Mouse (Mus musculus) kidney, postnatal 25 days (tissue): ENCODE measurements around the gene Spata2l.
"Not testable (repeated sequence)": the region's sequence is repeated elsewhere in the genome, so short reads cannot be mapped to it uniquely, and the experiment has no call there.

Experiments
- DNase-seq, 2 experiments: peaks; one replicate each; pipeline ENCODE4 v3.0.0; 2021; ENCODE audit warnings: mixed read lengths in 2 of 2

The Spata2l gene

GRCm38 (mm10) chr8:123235520-123236497, at the start of gene Spata2l:
Gene Spata2l, minus strand, starts transcription at chr8:123236233.
- peak; percentile 94 to 95 for DNase-seq

DNA sequence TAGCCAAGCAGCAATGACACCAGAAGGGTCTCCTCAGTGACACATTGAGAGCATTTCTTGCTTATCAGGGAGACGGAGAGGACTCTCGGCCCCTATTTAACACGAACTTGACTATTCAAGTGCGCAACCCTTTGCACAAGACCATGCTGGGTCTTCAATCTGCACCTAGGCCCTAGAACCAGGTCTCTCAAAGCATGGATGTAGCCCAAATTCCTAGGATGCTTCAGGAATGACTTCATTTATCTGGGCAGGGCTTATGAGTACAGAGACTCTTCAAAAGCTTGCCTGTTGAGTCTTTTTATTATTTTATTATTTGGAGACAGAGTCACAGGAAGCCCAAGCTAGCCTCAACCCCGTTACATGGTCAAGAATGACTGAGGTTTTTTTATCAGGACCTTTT, 48.5 kb upstream of the Spata2l start:
- no peak for DNase-seq

GRCm38 (mm10) chr8:123283991-123284390, 48.0 kb upstream of the Spata2l start:
- DNase-seq = no peak

DNA sequence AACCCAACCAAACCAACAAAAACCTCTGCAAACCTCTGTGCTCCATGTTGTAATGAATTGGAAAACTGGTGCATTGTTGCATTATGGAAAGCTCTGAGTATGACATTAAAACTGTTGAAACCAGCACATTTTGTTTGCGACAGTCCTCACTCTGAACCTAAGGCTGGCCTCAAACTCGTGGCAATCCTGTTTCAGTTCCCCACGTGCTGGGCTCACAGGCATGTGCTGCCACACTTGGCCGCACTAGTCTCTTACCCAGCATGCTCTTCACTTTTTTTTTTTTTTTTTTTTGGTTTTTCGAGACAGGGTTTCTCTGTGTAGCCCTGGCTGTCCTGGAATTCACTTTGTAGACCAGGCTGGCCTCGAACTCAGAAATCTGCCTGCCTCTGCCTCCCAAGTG, 47.0 kb upstream of the Spata2l start:
- not testable (repeated sequence) for DNase-seq

GRCm38 (mm10) chr8:123280302-123281094, 44.5 kb upstream of the Spata2l start:
- no peak for DNase-seq

DNA sequence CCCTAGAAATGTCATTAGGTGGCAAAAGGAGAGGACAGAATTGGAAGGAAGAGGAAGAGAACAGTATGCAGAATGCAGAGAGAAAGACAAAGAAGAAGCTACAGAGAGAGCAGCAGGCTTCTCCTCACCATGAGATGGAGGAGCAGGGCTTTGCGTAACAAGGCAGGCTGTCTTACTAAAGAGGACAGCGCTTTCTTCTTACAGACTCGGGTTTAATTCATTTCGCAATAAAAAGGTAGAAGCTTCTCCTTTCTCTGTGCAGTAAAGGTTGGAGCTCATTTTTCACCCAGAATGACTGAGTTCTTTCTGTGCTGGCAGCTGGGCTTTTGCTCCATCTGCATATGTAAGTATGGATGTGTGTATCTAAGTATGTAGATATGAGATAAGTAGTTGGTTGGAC, 43.8 kb upstream of the Spata2l start:
- no peak for DNase-seq

- no peak for DNase-seq
These were observed 42.4 kb upstream of the Spata2l start for GRCm38 (mm10) chr8:123278445-123278844.

- no peak for DNase-seq
These were observed 39.1 kb upstream of the Spata2l start for GRCm38 (mm10) chr8:123275096-123275495.

DNA sequence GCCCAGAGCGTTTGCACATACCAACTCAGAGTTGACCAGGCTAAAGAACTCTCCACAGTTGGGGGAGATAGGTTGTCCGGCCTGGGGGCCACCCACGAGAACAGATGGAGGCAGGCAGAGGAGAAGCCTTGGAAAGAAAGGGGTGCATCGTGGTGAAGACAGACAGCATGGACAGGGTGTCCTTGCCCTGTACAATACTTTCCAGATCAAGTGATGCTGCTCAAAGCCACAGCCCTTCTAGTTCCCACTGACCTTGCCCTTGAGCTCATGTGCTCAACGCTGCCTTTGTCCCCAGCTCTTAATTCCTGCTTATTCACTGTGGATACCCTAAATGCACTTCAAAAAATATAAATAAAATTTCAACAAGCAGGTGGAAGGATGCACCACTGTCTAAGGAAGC, 38.4 kb upstream of the Spata2l start:
- no peak for DNase-seq

GRCm38 (mm10) chr8:123271901-123272300, 35.9 kb upstream of the Spata2l start:
- peak; percentile 58 to 63 for DNase-seq

- DNase-seq = no peak
These were observed 35.1 kb upstream of the Spata2l start for GRCm38 (mm10) chr8:123271147-123271546.

DNA sequence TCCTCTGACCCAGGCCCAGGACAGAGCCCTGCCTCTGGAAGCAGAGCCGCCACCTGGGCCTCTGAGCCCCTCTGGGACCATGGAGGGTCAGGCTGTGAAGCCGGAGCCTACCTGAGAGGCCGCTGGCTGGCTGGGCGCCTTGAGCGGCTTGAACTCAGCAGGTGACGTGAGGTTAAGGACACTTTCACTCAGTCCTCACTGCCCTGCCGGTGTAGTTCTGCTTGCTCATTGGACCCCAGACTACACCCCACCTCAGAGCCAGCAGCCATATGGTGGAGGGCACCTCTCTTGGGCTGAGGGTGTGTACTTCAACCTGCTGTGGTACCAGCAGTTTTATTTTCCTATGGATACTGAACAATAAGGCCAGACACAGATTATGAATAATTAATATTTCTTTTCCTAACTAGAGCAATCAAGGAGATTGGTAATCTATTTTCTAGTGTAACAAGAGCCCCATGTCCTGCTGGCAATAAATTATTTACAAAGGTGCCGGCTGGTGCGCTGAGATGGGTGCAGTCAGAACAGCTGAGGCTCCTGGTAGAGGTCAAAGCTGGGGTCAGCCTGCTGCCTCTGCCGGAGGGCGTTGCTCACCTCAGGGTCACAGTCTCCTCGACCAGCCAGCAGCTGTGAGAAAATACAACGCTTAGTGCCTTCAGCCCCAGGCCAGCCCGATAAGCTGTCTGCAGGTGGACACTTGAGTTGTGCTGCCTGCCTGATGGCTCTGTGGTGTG, 32.1 kb upstream of the Spata2l start:
- DNase-seq = peak; percentile 39 to 79

- DNase-seq = not testable (repeated sequence)
These were observed 21.6 kb upstream of the Spata2l start for GRCm38 (mm10) chr8:123257593-123257992.

DNA sequence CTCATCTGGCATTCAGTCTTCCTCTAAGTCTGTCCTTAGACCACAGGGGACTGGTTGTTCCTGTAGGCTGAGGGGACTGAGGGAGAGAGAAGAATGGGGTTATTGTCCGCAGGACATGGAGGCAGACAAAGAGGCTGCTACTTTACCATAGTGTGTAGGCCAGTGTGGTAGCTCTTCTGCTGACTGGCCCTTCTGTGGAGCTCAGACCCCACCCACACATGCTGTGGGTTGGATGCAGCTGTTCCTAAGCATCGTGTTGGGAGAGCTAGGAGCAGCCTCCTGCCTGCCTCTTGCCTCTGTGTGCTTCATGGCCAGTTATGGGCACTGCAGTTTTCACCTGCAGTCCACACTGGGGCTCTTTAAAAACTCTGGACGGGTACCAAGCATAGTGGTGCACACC, 21.1 kb upstream of the Spata2l start:
- no peak for DNase-seq

DNA sequence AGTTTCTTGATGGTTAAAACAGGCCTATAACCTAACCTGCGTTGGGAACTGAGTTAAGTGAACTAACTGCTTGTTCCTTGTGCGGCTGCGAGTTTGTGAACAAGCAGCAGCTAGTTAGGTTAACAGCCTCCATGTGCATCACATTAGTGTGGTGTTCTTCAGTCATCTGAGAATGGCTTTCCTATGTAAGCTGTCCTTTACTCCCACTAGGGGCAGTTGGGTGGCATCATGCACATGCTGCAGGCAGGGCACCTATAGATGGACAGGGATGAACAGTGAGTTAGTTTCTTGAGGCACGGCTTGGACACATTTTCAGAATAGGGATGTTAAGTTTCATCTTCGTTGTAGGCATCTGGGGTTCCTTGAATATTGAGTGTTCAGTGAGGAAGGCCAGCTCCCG, 19.1 kb upstream of the Spata2l start:
- DNase-seq = no peak

DNA sequence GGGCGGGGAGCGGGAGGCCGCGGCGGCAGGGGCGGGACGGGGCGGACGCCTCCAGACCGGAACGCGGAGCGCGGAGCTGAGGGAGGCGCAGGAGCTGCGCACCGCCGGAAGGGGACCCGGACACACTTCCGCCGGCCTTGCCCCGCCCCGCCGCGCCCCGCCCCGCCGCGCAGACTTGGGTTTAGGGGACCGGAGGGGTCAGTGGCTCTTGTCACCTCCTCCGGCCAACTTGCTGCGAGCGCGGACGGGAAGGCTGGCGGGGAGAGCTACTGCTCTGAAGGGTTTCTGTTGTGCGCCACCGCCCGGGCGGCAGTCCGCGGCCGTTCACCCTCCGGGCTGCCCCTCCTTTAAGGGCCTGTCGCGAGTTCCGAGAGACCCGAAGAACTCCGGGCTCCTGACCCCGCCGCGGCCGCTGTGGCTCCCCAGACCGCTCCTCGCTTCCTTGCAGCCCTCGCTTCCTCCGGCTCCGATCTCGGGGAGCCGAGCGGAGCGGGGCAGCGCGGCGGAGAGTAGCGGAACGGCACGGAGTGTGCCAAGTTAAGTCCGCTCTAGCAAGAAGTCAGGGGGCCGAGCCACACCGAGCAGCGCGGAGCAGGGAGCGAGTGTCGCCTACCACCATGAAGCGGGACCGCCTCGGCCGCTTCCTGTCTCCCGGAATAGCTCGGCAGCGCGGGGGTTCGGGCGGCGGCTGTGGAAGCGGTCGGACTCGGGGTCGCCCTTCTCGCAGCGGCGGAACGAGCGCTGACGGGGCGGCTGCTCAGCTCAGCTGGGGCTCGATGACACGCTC, 18.3 kb upstream of the Spata2l start, which contains the start of the genes Zfp276 and Vps9d1:
TSS of gene Zfp276 (plus strand) at position 97 of the 787 bp plus-strand sequence.
TSS of gene Vps9d1 (minus strand) at position 250 of the 787 bp plus-strand sequence.
- DNase-seq = peak; percentile 88 to 94

DNA sequence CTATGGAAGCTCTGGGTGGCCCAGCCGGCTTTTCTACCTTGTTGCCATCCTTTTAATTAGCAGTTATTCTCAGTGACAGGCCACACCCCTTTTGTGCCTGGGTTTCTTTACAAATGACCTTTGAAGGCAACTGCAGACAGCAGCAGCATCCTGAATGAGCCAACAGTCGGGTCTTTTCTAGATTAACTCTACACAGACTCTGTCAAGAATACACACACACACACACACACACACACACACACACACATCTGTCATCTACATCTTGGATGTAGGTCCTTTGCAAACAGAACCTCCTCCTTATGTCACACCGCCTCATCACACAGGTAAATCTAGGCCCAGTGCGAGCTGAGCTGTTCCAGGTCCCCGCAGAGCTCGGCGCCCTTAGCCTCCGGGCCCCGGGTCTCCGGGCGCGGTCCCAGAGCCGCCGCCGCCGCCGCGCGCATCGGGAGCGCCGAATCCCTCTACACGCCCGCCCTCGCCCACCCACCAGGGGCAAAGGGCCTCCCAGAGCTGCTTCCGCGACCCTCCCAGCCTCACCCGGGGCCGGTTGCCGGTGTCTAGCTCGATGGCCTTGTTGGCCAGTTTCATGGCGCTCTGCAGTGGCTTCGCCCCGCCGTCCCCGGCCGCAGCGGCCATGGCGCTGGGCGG, 17.5 kb upstream of the Spata2l start:
- peak in 1 of 2 experiments; percentile 33 for DNase-seq

- DNase-seq = no peak
These were observed 16.9 kb upstream of the Spata2l start for GRCm38 (mm10) chr8:123252925-123253324.

GRCm38 (mm10) chr8:123250940-123251339, 14.9 kb upstream of the Spata2l start:
- no peak for DNase-seq

- DNase-seq = no peak
These were observed 12.6 kb upstream of the Spata2l start for GRCm38 (mm10) chr8:123248596-123248995.

GRCm38 (mm10) chr8:123247748-123248147, 11.7 kb upstream of the Spata2l start:
- no peak for DNase-seq
